Mouse (Mus musculus): ENCODE data around the gene Wdr81. TPM values are rescaled to one million over a fixed set of nuclear protein-coding genes. Genes with fewer than 3 reads are reported as not detected.
A peak's percentile ranks its signal among the peaks of the same experiment; 100 is the strongest.

Gene Wdr81
- polyA plus RNA-seq, 1 experiment from 2014 or later: 3.3 TPM

DNA sequence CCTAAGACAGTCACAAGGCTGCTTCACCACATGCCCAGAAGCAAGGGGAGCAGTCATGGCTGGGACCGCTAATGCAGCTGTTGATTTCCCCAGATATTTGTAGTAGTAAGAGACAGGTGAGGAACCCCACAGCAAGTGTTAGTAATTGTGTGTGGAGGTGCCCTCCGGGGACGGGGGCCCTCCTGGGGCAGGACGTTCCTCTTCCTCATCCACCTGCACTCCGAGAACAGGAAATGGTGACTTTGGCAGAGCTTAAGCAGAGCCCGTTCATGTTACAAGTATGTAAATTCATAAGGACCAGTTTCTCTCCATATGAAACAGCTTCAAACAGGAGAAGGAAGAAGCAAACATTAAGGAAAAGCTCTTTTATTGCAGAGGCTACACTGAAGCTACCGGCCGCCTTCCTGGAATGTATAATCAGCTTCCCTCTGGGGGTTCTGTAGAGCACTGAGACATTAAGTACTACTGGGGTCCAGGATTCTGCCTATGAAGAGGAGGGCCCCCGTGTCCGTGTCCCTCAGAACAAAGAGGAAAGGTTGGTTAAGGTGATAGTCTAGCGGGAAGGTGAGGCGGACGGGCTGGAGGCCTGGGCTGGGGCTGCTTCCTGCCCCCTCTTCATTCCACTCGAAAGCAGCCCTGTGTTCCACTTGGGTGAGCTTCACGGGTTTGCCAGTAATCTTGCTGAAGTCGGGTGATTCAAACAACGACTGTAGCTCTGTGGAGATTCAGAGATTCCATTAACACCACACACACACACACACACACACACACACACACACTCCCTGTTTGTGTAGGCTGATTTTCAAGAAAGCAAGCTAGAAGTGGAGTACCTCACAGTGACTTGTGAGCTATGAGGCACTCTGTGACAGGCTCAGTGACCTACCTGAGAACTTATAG lies 44.6 kb downstream of the Wdr81 start:
- H3K4me3 ChIP-seq (ENCODE audit: low read depth, low read length): no peak overlapping the region
- 89% methylated on average over 17 of the region's 17 CpGs for WGBS
- no peak for ATAC-seq (ENCODE audit: insufficient number of reproducible peaks, low FRiP score, low TSS enrichment, low read depth)
- H3K36me3 ChIP-seq (ENCODE audit: control insufficient read depth, insufficient read depth, low read length): peaks cover 5% of the 10 kb centered on the region; the same call in 1 of the 2 replicates
- H3K4me1 ChIP-seq (ENCODE audit: control insufficient read depth, insufficient read depth, low read length): no peaks in the 10 kb centered on the region
- H3K27me3 ChIP-seq (ENCODE audit: control insufficient read depth, insufficient read depth, low read length): no peaks in the 10 kb centered on the region
- no peak overlapping the region for H3K9ac ChIP-seq (ENCODE audit: low read length)
- no peaks in the 10 kb centered on the region for H3K9me3 ChIP-seq (ENCODE audit: control insufficient read depth, low read length)
- DNase-seq (ENCODE audit: low spot score): no peak
- H3K4me2 ChIP-seq (ENCODE audit: low read depth, severe bottlenecking): no peak overlapping the region
- no peak overlapping the region for H3K27ac ChIP-seq (replicated peaks; ENCODE audit: low read depth, low read length)

DNA sequence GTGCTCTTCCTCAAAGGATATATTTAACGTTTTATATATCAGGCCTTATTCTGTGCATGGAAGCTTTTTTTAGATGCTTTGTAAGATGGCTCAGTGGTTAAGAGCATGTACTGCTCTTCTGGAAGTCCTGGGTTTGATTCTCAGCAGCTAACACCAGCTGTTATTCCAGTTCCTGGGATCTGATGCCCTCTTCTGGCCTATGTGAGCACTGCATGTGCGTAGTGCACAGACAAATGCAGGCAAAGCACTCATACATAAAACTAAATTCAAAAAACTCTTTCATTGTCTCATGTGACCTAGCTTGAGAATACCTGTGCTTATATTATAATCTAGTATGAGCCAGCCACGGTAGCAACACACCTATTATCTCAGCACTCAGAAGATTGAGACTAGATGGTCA lies 47.7 kb downstream of the Wdr81 start:
- H3K4me1 ChIP-seq (ENCODE audit: control insufficient read depth, insufficient read depth, low read length): no peaks in the 10 kb centered on the region
- no peak overlapping the region for H3K4me3 ChIP-seq (ENCODE audit: low read depth, low read length)
- no peaks in the 10 kb centered on the region for H3K27me3 ChIP-seq (ENCODE audit: control insufficient read depth, insufficient read depth, low read length)
- H3K4me2 ChIP-seq (ENCODE audit: low read depth, severe bottlenecking): no peak overlapping the region
- no peak overlapping the region for H3K9ac ChIP-seq (ENCODE audit: low read length)
- H3K36me3 ChIP-seq (ENCODE audit: control insufficient read depth, insufficient read depth, low read length): peaks cover 3% of the 10 kb centered on the region; the same call in 1 of the 2 replicates
- no peak for ATAC-seq (ENCODE audit: insufficient number of reproducible peaks, low FRiP score, low TSS enrichment, low read depth)
- H3K9me3 ChIP-seq (ENCODE audit: control insufficient read depth, low read length): no peaks in the 10 kb centered on the region
- WGBS: 42% methylated on average over 3 of the region's 3 CpGs
- no peak overlapping the region for H3K27ac ChIP-seq (replicated peaks; ENCODE audit: low read depth, low read length)
- peak; percentile 73 for DNase-seq (ENCODE audit: low spot score)

DNA sequence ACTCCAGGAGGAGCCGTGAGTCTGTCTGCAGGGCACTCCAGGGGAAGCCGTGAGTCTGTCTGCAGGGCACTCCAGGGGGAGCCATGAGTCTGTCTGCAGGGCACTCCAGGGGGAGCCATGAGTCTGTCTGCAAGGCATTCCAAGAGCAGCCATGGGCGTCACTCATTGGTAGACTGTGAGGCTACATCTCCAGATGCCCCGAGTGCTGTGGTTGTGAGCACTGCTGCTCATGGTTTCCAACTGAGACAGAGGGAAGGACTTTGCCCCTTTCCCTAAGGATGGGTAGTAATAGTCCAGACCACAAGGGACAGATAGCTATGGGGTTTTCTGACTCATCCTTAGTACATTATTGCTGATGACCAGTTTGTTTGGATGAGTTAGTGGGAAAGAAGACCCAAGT lies 48.4 kb downstream of the Wdr81 start:
- no peak overlapping the region for H3K9ac ChIP-seq (ENCODE audit: low read length)
- H3K9me3 ChIP-seq (ENCODE audit: control insufficient read depth, low read length): no peaks in the 10 kb centered on the region
- no peaks in the 10 kb centered on the region for H3K4me1 ChIP-seq (ENCODE audit: control insufficient read depth, insufficient read depth, low read length)
- ATAC-seq (ENCODE audit: insufficient number of reproducible peaks, low FRiP score, low TSS enrichment, low read depth): no peak
- no peak overlapping the region for H3K4me2 ChIP-seq (ENCODE audit: low read depth, severe bottlenecking)
- 72% methylated on average over 4 of the region's 4 CpGs for WGBS
- DNase-seq (ENCODE audit: low spot score): no peak
- H3K36me3 ChIP-seq (ENCODE audit: control insufficient read depth, insufficient read depth, low read length): peaks cover 3% of the 10 kb centered on the region; the same call in 1 of the 2 replicates
- H3K27me3 ChIP-seq (ENCODE audit: control insufficient read depth, insufficient read depth, low read length): no peaks in the 10 kb centered on the region
- H3K27ac ChIP-seq (replicated peaks; ENCODE audit: low read depth, low read length): no peak overlapping the region
- no peak overlapping the region for H3K4me3 ChIP-seq (ENCODE audit: low read depth, low read length)

- H3K27me3 ChIP-seq (ENCODE audit: control insufficient read depth, insufficient read depth, low read length): no peaks in the 10 kb centered on the region
- no peak overlapping the region for H3K4me3 ChIP-seq (ENCODE audit: low read depth, low read length)
- H3K27ac ChIP-seq (replicated peaks; ENCODE audit: low read depth, low read length): no peak overlapping the region
- no peak overlapping the region for H3K4me2 ChIP-seq (ENCODE audit: low read depth, severe bottlenecking)
- 85% methylated on average over 6 of the region's 6 CpGs for WGBS
- ATAC-seq (ENCODE audit: insufficient number of reproducible peaks, low FRiP score, low TSS enrichment, low read depth): no peak
- H3K9ac ChIP-seq (ENCODE audit: low read length): no peak overlapping the region
- no peaks in the 10 kb centered on the region for H3K9me3 ChIP-seq (ENCODE audit: control insufficient read depth, low read length)
- H3K4me1 ChIP-seq (ENCODE audit: control insufficient read depth, insufficient read depth, low read length): no peaks in the 10 kb centered on the region
- no peak for DNase-seq (ENCODE audit: low spot score)
- H3K36me3 ChIP-seq (ENCODE audit: control insufficient read depth, insufficient read depth, low read length): peaks cover 3% of the 10 kb centered on the region; the same call in 1 of the 2 replicates
Measured at GRCm38 (mm10) chr11:75404801-75405200, 49.7 kb downstream of the Wdr81 start.

GRCm38 (mm10) chr11:75403301-75404052 lies 51.0 kb downstream of the Wdr81 start:
- no peak for ATAC-seq (ENCODE audit: insufficient number of reproducible peaks, low FRiP score, low TSS enrichment, low read depth)

DNA sequence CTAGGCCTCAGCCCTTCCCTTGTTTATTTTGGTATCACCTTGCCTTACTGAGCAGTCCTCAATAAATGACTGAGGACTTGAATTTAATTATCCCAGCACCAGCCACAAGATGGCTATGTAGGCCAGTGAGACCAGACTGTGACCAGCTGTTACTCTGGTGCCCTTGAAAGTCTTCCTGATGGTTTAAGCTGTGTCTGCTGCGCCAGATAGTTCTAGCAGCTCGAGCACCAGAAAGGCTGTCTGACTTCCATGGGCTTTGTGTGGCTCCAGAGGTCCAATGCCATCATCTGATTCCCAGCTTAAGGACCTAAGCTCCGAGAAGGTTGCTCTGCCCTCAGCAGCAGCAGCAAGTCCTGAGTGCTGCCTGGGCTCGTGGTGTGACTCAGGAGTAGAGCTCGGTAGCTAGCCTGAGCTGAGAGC lies 52.2 kb downstream of the Wdr81 start:
- no peaks in the 10 kb centered on the region for H3K9me3 ChIP-seq (ENCODE audit: control insufficient read depth, low read length)
- no peak overlapping the region for H3K9ac ChIP-seq (ENCODE audit: low read length)
- no peak overlapping the region for H3K27ac ChIP-seq (replicated peaks; ENCODE audit: low read depth, low read length)
- peak; percentile 37 for DNase-seq (ENCODE audit: low spot score)
- no peak for ATAC-seq (ENCODE audit: insufficient number of reproducible peaks, low FRiP score, low TSS enrichment, low read depth)
- no peak overlapping the region for H3K4me2 ChIP-seq (ENCODE audit: low read depth, severe bottlenecking)
- no peaks in the 10 kb centered on the region for H3K4me1 ChIP-seq (ENCODE audit: control insufficient read depth, insufficient read depth, low read length)
- WGBS: 66% methylated on average over 5 of the region's 5 CpGs
- H3K36me3 ChIP-seq (ENCODE audit: control insufficient read depth, insufficient read depth, low read length): no peaks in the 10 kb centered on the region
- no peaks in the 10 kb centered on the region for H3K27me3 ChIP-seq (ENCODE audit: control insufficient read depth, insufficient read depth, low read length)
- no peak overlapping the region for H3K4me3 ChIP-seq (ENCODE audit: low read depth, low read length)

More at GRCm38 (mm10) chr11:75403301-75404052, 51.0 kb downstream of the Wdr81 start:
- WGBS: 77% methylated on average over 6 of the region's 6 CpGs
- DNase-seq (ENCODE audit: low spot score): no peak
- Histone ChIP-seq H3K9ac (ENCODE audit: low read length) (no peak overlapping the region), H3K4me2 (ENCODE audit: low read depth, severe bottlenecking) (no peak overlapping the region), H3K4me3 (ENCODE audit: low read depth, low read length) (no peak overlapping the region), H3K27me3 (ENCODE audit: control insufficient read depth, insufficient read depth, low read length) (no peaks in the 10 kb centered on the region), H3K4me1 (ENCODE audit: control insufficient read depth, insufficient read depth, low read length) (no peaks in the 10 kb centered on the region), H3K36me3 (ENCODE audit: control insufficient read depth, insufficient read depth, low read length) (no peaks in the 10 kb centered on the region), H3K27ac (replicated peaks; ENCODE audit: low read depth, low read length) (no peak overlapping the region), H3K9me3 (ENCODE audit: control insufficient read depth, low read length) (no peaks in the 10 kb centered on the region)

DNA sequence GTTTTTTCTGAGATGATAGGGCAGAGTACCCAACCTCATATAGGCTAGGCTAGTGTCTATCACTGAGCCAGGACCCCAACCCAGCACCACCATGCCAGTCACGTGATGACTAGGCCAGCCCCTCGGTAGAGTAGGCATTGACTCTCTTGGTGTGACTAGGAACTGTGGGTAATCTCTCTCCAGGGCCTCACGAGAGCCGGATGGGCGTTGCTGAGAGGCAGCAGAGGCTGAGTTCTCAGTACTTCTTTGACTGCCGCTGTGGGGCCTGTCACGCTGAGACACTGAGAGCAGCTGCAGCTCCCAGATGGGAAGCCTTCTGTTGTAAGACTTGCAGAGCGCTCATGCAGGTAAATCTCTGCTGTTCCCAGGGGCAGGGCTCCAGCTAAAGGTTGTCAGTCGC lies 54.4 kb downstream of the Wdr81 start:
- Histone ChIP-seq H3K9ac (ENCODE audit: low read length) (no peak overlapping the region), H3K4me2 (ENCODE audit: low read depth, severe bottlenecking) (no peak overlapping the region), H3K36me3 (ENCODE audit: control insufficient read depth, insufficient read depth, low read length) (no peaks in the 10 kb centered on the region), H3K4me1 (ENCODE audit: control insufficient read depth, insufficient read depth, low read length) (no peaks in the 10 kb centered on the region), H3K4me3 (ENCODE audit: low read depth, low read length) (no peak overlapping the region), H3K9me3 (ENCODE audit: control insufficient read depth, low read length) (no peaks in the 10 kb centered on the region), H3K27me3 (ENCODE audit: control insufficient read depth, insufficient read depth, low read length) (no peaks in the 10 kb centered on the region), H3K27ac (replicated peaks; ENCODE audit: low read depth, low read length) (no peak overlapping the region)
- WGBS: 74% methylated on average over 9 of the region's 9 CpGs
- DNase-seq (ENCODE audit: low spot score): no peak
- ATAC-seq (ENCODE audit: insufficient number of reproducible peaks, low FRiP score, low TSS enrichment, low read depth): no peak

- Histone ChIP-seq H3K4me2 (ENCODE audit: low read depth, severe bottlenecking) (no peak overlapping the region), H3K27me3 (ENCODE audit: control insufficient read depth, insufficient read depth, low read length) (no peaks in the 10 kb centered on the region), H3K4me1 (ENCODE audit: control insufficient read depth, insufficient read depth, low read length) (no peaks in the 10 kb centered on the region), H3K4me3 (ENCODE audit: low read depth, low read length) (no peak overlapping the region), H3K36me3 (ENCODE audit: control insufficient read depth, insufficient read depth, low read length) (no peaks in the 10 kb centered on the region), H3K9me3 (ENCODE audit: control insufficient read depth, low read length) (no peaks in the 10 kb centered on the region), H3K27ac (replicated peaks; ENCODE audit: low read depth, low read length) (no peak overlapping the region), H3K9ac (ENCODE audit: low read length) (no peak overlapping the region)
- ATAC-seq (ENCODE audit: insufficient number of reproducible peaks, low FRiP score, low TSS enrichment, low read depth): no peak
- no peak for DNase-seq (ENCODE audit: low spot score)
- WGBS: 83% methylated on average over 11 of the region's 11 CpGs
Measured at GRCm38 (mm10) chr11:75399411-75399841, 55.1 kb downstream of the Wdr81 start.

Data from limb, embryonic 11.5 days (tissue).